Mouse (Mus musculus): Measurements from ENCODE around the gene Vmn1r119. TPM values are rescaled to one million over a fixed set of nuclear protein-coding genes. Genes with fewer than 3 reads are reported as not detected.
"Not testable (repeated sequence)": the region's sequence is repeated elsewhere in the genome, so short reads cannot be mapped to it uniquely, and the experiment has no call there.

Vmn1r119 gene
- not detected in 2 replicates for polyA plus RNA-seq (2014; fragmentation: Nextera tagmentation; extraction: Ambion mirVana)

DNA sequence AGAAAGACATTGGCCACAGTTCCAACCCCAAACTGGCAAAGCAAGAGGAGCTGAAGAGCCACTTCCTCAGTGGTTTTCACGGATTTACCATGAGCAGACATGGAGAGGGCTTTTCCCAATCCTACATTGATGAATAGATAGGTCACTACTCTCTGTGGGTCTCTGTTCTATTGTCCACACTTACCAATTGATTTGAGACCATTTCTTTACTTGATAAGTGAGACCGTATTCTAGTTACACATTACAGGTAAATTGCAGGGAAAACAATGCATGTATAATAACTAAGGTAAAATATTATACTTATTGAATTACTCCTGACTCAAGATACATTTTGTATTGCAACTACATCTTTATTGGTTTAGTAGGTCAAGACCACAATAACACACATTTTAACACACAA, at the start of gene Vmn1r119:
Vmn1r119 (minus strand) TSS at position 101 of the 400 bp plus-strand sequence.
- not testable (repeated sequence) for H3K36me3 ChIP-seq (ENCODE audit: control insufficient read depth, insufficient read depth, low read length); H3K9ac ChIP-seq (replicated peaks; ENCODE audit: low read depth, low read length); H3K4me2 ChIP-seq (ENCODE audit: low read depth, low read length); ATAC-seq (ENCODE audit: low read depth); H3K27ac ChIP-seq (ENCODE audit: low read depth, low read length); H3K9me3 ChIP-seq (ENCODE audit: control insufficient read depth, low read length); H3K4me1 ChIP-seq (ENCODE audit: control insufficient read depth, insufficient read depth, low read length); H3K27me3 ChIP-seq (ENCODE audit: control insufficient read depth, insufficient read depth, low read length); H3K4me3 ChIP-seq (ENCODE audit: low read depth, low read length)
- WGBS, result no CpG with 5 or more reads among the region's 2 CpGs

GRCm38 (mm10) chr7:21053684-21054083, 41.4 kb upstream of the Vmn1r119 start, which contains the start of gene Vmn1r120:
TSS of gene Vmn1r120 (minus strand) at chr7:21053784.
- not testable (repeated sequence) for H3K36me3 ChIP-seq (ENCODE audit: control insufficient read depth, insufficient read depth, low read length); H3K27me3 ChIP-seq (ENCODE audit: control insufficient read depth, insufficient read depth, low read length); H3K9ac ChIP-seq (replicated peaks; ENCODE audit: low read depth, low read length); H3K4me2 ChIP-seq (ENCODE audit: low read depth, low read length); H3K27ac ChIP-seq (ENCODE audit: low read depth, low read length); ATAC-seq (ENCODE audit: low read depth); H3K9me3 ChIP-seq (ENCODE audit: control insufficient read depth, low read length); H3K4me3 ChIP-seq (ENCODE audit: low read depth, low read length); H3K4me1 ChIP-seq (ENCODE audit: control insufficient read depth, insufficient read depth, low read length)
- 100% methylated on average over 1 of the region's 1 CpGs for WGBS

Other genes with a start within 250 kb of the Vmn1r119 start
- gene Vmn1r112, start 241.3 kb downstream of the Vmn1r119 start, polyA plus RNA-seq (2014; fragmentation: Nextera tagmentation; extraction: Ambion mirVana), result not detected in 2 replicates
- gene Vmn1r113, start 225.2 kb downstream of the Vmn1r119 start, polyA plus RNA-seq (2014; fragmentation: Nextera tagmentation; extraction: Ambion mirVana), result not detected in 2 replicates
- not detected in 2 replicates for gene Vmn1r114, start 200.3 kb downstream of the Vmn1r119 start, polyA plus RNA-seq (2014; fragmentation: Nextera tagmentation; extraction: Ambion mirVana)
- gene Vmn1r115, start 167.5 kb downstream of the Vmn1r119 start, polyA plus RNA-seq (2014; fragmentation: Nextera tagmentation; extraction: Ambion mirVana), result not detected in 2 replicates
- gene Vmn1r116, start 140.2 kb downstream of the Vmn1r119 start, polyA plus RNA-seq (2014; fragmentation: Nextera tagmentation; extraction: Ambion mirVana), result not detected in 2 replicates
- gene Vmn1r117, start 128.3 kb downstream of the Vmn1r119 start, polyA plus RNA-seq (2014; fragmentation: Nextera tagmentation; extraction: Ambion mirVana), result not detected in 2 replicates
- not detected in 2 replicates for gene Vmn1r118, start 100.1 kb downstream of the Vmn1r119 start, polyA plus RNA-seq (2014; fragmentation: Nextera tagmentation; extraction: Ambion mirVana)
- not detected in 2 replicates for gene Vmn1r120, start 41.3 kb upstream of the Vmn1r119 start, polyA plus RNA-seq (2014; fragmentation: Nextera tagmentation; extraction: Ambion mirVana)
- gene Vmn1r121, start 86.1 kb upstream of the Vmn1r119 start, polyA plus RNA-seq (2014; fragmentation: Nextera tagmentation; extraction: Ambion mirVana), result not detected in 2 replicates
- not detected in 2 replicates for gene Vmn1r122, start 121.7 kb upstream of the Vmn1r119 start, polyA plus RNA-seq (2014; fragmentation: Nextera tagmentation; extraction: Ambion mirVana)
- not detected in 2 replicates for gene Vmn1r123, start 149.7 kb upstream of the Vmn1r119 start, polyA plus RNA-seq (2014; fragmentation: Nextera tagmentation; extraction: Ambion mirVana)
- gene Gm5157, start 178.0 kb upstream of the Vmn1r119 start, polyA plus RNA-seq (2014; fragmentation: Nextera tagmentation; extraction: Ambion mirVana), result not detected in 2 replicates
- not detected in 2 replicates for gene Vmn1r124, start 248.2 kb upstream of the Vmn1r119 start, polyA plus RNA-seq (2014; fragmentation: Nextera tagmentation; extraction: Ambion mirVana)